Mouse (Mus musculus) thymus, adult 2 months (tissue): Measurements from ENCODE around the gene Tbc1d20. TPM values are rescaled to one million over a fixed set of nuclear protein-coding genes. Genes with fewer than 3 reads are reported as not detected.

ENCODE experiments used
- DNase-seq: peaks from one replicate; pipeline ENCODE4 v3.0.0; 2021
- H3K27ac ChIP-seq: fragments of 200-500 bp; 2 replicates; pipeline ENCODE4 v1.5.1; 2012; ENCODE audit warnings: low read length, control low read depth; ENCODE audit not compliant: control insufficient read depth, insufficient read depth
- H3K27me3 ChIP-seq: fragments of 200-500 bp; 2 replicates; pipeline ENCODE4 v1.6.1; 2012; ENCODE audit warnings: mild to moderate bottlenecking, low read length, moderate library complexity, mixed read lengths; ENCODE audit not compliant: control insufficient read depth, insufficient read depth
- H3K36me3 ChIP-seq: fragments of 200-500 bp; 2 replicates; pipeline ENCODE4 v1.6.1; 2012; ENCODE audit warnings: mild to moderate bottlenecking, low read length, moderate library complexity; ENCODE audit not compliant: control insufficient read depth, insufficient read depth
- H3K4me1 ChIP-seq: fragments of 200-500 bp; replicated peaks from 2 replicates; pipeline ENCODE4 v1.6.1; 2012; ENCODE audit warnings: low read length; ENCODE audit not compliant: control insufficient read depth, insufficient read depth
- H3K4me3 ChIP-seq: fragments of 200-500 bp; 2 replicates; pipeline ENCODE4 v1.5.1; 2012; ENCODE audit warnings: mild to moderate bottlenecking, low read length, control low read depth, moderate library complexity; ENCODE audit not compliant: control insufficient read depth, insufficient read depth
- CTCF ChIP-seq: fragments of 200-500 bp; IDR thresholded peaks from 2 replicates; pipeline ENCODE4 v1.5.1; 2012; ENCODE audit warnings: mild to moderate bottlenecking, control low read depth, low read length, moderate library complexity, borderline replicate concordance; ENCODE audit not compliant: control insufficient read depth, poor library complexity, insufficient read depth; ENCODE audit errors: extremely low read depth
- POLR2A ChIP-seq: fragments of 200-500 bp; IDR thresholded peaks from 2 replicates; pipeline ENCODE4 v1.6.1; 2012; ENCODE audit warnings: mild to moderate bottlenecking, low read length, control low read depth, moderate library complexity; ENCODE audit not compliant: control insufficient read depth, poor library complexity, insufficient read depth; ENCODE audit errors: extremely low read depth
- WGBS: fragments of 180-500 bp; shearing (Covaris S2); methylation state at CpG from one replicate; pipeline ENCODE4 v1.1.7; 2018; 5-methylcytosine and 5-hydroxymethylcytosine counted together
- polyA plus RNA-seq: library from polyadenylated mRNA; depleted of rRNA; stranded (reverse); fragments of >200 nt; gene quantifications from 2 replicates; pipeline ENCODE4 v1.2.3, GENCODE M21; 2012

The Tbc1d20 gene
- polyA plus RNA-seq, 1 experiment = 78.2 TPM

DNA sequence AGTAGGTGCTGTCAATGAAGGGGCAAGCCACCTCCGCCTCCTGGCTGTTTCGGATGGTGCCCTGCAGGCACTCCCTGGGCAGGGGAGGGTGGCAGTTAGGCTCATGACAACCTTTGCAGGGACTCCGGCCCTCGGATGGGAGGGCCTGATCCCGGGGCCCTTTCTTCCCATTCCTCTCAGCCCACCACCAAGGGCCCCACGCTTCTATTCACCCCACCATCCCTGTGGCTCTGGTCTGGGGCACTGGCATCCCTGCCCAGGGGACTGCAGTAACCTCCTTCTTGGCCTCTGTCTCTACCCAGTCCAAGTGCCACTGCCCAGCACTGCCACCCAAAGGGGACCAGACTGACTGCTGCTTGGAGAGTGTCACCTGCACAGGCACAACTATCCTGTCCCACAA lies 28.6 kb downstream of the Tbc1d20 start:
- 98% methylated on average over 6 of the region's 6 CpGs for WGBS
- H3K4me3 ChIP-seq = no peak overlapping the region
- H3K27ac ChIP-seq = no peak overlapping the region
- H3K4me1 ChIP-seq = no peaks in the 10 kb centered on the region
- no peak for TF ChIP-seq CTCF
- no peak for TF ChIP-seq POLR2A
- H3K27me3 ChIP-seq = no peaks in the 10 kb centered on the region
- H3K36me3 ChIP-seq = peaks cover 59% of the 10 kb centered on the region
- no peak for DNase-seq

GRCm38 (mm10) chr2:152323971-152324370 lies 30.3 kb downstream of the Tbc1d20 start:
- peaks cover 50% of the 10 kb centered on the region for H3K36me3 ChIP-seq
- no peaks in the 10 kb centered on the region for H3K4me1 ChIP-seq
- H3K4me3 ChIP-seq = no peak overlapping the region
- H3K27ac ChIP-seq = no peak overlapping the region
- WGBS = 96% methylated on average over 14 of the region's 14 CpGs
- TF ChIP-seq CTCF (no peak), POLR2A (no peak)
- H3K27me3 ChIP-seq = no peaks in the 10 kb centered on the region
- no peak for DNase-seq

- Histone ChIP-seq H3K4me3 (no peak overlapping the region), H3K4me1 (no peaks in the 10 kb centered on the region), H3K36me3 (peaks cover 48% of the 10 kb centered on the region), H3K27me3 (no peaks in the 10 kb centered on the region), H3K27ac (no peak overlapping the region)
- WGBS = 96% methylated on average over 3 of the region's 3 CpGs
- no peak for DNase-seq
- TF ChIP-seq CTCF (no peak), POLR2A (no peak)
Measured at GRCm38 (mm10) chr2:152324842-152325241, 31.2 kb downstream of the Tbc1d20 start.

DNA sequence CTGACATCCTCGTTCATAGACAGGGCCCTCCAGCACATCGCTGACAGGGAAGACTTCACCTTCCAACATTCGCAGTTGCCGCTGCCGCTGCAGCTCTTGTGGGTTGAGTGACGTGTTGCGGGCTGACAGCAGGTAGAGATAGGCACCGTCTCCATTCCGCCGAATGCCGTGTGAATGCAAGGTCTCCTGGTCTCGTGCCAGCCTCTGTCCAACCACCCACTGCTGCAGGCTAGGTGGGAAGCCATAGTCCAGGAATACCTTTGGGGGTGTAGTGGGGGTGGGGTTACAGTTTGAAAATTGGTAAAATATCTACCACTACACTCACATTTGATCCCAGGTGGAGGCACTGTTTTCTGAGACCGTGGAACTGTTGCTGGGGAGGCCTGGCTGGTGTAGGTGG lies 32.5 kb downstream of the Tbc1d20 start:
- Histone ChIP-seq H3K36me3 (peaks cover 48% of the 10 kb centered on the region), H3K4me3 (no peak overlapping the region), H3K4me1 (peaks cover 8% of the 10 kb centered on the region), H3K27ac (no peak overlapping the region), H3K27me3 (no peaks in the 10 kb centered on the region)
- no peak for DNase-seq
- 95% methylated on average over 13 of the region's 13 CpGs for WGBS
- no peak for TF ChIP-seq POLR2A
- TF ChIP-seq CTCF = no peak

DNA sequence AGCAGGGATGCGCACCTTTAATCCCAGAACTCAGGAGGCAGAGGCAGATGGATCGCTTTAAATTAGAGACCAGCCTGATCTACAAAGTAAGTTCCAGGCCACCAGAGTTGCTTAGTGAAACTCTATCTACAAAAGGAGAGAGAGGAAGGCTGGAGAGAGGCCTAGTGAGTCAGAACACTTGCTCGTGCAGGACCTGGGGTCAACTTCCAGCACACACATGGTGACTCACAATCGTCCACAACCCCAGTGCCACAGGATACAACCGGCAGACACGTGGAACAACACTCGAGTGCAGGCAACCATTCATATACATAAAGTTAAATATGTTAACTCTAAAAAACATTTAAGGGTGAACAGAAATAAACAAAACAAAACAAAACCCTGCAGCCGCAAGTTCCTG lies 33.0 kb downstream of the Tbc1d20 start:
- H3K36me3 ChIP-seq = peaks cover 48% of the 10 kb centered on the region
- no peak for TF ChIP-seq CTCF
- TF ChIP-seq POLR2A = no peak

GRCm38 (mm10) chr2:152327980-152328379 lies 34.4 kb downstream of the Tbc1d20 start:
- Histone ChIP-seq H3K27ac (no peak overlapping the region), H3K4me1 (peaks cover 10% of the 10 kb centered on the region), H3K27me3 (no peaks in the 10 kb centered on the region), H3K36me3 (peaks cover 42% of the 10 kb centered on the region), H3K4me3 (no peak overlapping the region)
- 88% methylated on average over 5 of the region's 5 CpGs for WGBS
- TF ChIP-seq POLR2A = no peak
- no peak for TF ChIP-seq CTCF
- no peak for DNase-seq

More for the DNA sequence above, 33.0 kb downstream of the Tbc1d20 start:
- no peak overlapping the region for H3K27ac ChIP-seq
- peaks cover 10% of the 10 kb centered on the region for H3K4me1 ChIP-seq
- H3K27me3 ChIP-seq = no peaks in the 10 kb centered on the region
- no peak overlapping the region for H3K4me3 ChIP-seq
- no peak for DNase-seq
- 94% methylated on average over 8 of the region's 8 CpGs for WGBS

DNA sequence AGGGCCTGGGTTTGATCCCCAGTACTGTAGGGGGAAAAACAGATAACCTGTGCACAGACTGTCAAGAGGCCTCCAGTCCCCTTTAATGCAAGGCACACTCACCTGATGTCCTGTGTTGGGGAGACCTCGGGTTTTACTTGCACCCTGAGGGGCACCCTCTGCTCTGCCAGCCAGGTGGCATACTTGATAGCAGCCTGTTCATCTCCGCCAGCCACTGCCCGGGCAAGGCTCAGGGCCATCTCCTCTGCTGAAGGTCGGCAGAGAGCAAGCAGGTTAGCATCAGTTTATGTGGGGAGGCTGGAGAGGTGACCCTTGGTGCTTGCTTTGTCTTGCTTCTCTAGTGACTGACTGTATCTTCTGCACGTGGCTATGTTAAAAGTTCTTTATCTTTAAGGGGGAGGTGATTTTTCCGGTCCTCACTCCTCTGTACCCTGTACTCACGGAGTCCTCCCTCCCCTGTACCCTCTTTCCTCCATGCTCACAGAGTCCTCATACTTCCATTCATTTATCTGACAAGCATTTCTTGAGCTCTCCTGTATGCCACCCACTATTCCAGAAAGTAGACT lies 37.3 kb downstream of the Tbc1d20 start:
- Histone ChIP-seq H3K27ac (no peak overlapping the region), H3K4me3 (peak overlapping the region; percentile 28), H3K36me3 (peaks cover 16% of the 10 kb centered on the region), H3K4me1 (peaks cover 10% of the 10 kb centered on the region), H3K27me3 (no peaks in the 10 kb centered on the region)
- no peak for DNase-seq
- 30% methylated on average over 7 of the region's 7 CpGs for WGBS
- TF ChIP-seq POLR2A = no peak
- TF ChIP-seq CTCF = no peak
